Mouse (Mus musculus): Measurements from ENCODE around the gene Krtcap3.

DNA sequence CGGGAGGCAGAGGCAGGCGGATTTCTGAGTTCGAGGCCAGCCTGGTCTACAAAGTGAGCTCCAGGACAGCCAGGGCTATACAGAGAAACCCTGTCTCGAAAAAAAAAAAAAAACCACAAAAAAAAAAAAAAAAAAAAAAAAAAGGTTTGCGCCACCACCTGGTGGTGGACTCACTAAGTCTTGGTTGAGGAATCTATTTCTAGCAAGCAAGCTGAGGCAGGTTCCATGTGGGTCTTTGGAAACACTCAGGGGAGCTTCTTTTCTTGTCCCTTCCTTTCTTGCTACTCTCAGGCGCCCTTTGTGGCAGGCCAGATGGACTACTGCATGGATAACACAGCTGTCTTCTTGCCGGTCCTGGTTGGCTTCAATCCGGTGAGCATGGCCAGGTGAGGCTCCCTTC is 50.4 kb downstream of the Krtcap3 start:
- TF ChIP-seq GATA1 (IDR thresholded peaks at IDR 0.05; ENCODE audit: borderline replicate concordance, low read length), result no peak
- no peak for TF ChIP-seq FLI1 (IDR thresholded peaks at IDR 0.05; ENCODE audit: low read length)

Measured in megakaryocyte, embryonic 14.5 days (primary cell).